Mouse (Mus musculus) liver, embryonic 14.5 days (tissue): ENCODE measurements around the gene Calhm6.

Source experiments
- CTCF ChIP-seq: IDR thresholded peaks from 2 replicates; pipeline ENCODE4 v1.5.1; 2016; ENCODE audit warnings: antibody characterized with exemption, low read depth, control low read depth
- EP300 ChIP-seq: IDR thresholded peaks from 2 replicates; pipeline ENCODE4 v1.6.1; 2016; ENCODE audit warnings: antibody characterized with exemption, low read depth

- TF ChIP-seq CTCF = no peak
- TF ChIP-seq EP300 = no peak
Measured at GRCm38 (mm10) chr10:34091888-34092287, 35.9 kb downstream of the Calhm6 start.
